Mouse (Mus musculus): ENCODE data around the gene Olfr149.

GRCm38 (mm10) chr9:39711053-39711452 is 4.1 kb upstream of the Olfr149 start, which contains the start of gene Olfr965:
- TF ChIP-seq CTCF (IDR thresholded peaks at IDR 0.05; ENCODE audit: borderline replicate concordance, control insufficient read depth, extremely low read depth, insufficient read depth, low read length, poor library complexity) (no peak), POLR2A (IDR thresholded peaks at IDR 0.05; ENCODE audit: control insufficient read depth, extremely low read depth, insufficient read depth, low read length, poor library complexity) (no peak)

Data from thymus, adult 2 months (tissue).